Mouse (Mus musculus): ENCODE measurements around the gene Elfn2. TPM values are rescaled to one million over a fixed set of nuclear protein-coding genes. Genes with fewer than 3 reads are reported as not detected.

Elfn2 gene
- total RNA-seq, 1 experiment from 2014 or later: 5.6 TPM

DNA sequence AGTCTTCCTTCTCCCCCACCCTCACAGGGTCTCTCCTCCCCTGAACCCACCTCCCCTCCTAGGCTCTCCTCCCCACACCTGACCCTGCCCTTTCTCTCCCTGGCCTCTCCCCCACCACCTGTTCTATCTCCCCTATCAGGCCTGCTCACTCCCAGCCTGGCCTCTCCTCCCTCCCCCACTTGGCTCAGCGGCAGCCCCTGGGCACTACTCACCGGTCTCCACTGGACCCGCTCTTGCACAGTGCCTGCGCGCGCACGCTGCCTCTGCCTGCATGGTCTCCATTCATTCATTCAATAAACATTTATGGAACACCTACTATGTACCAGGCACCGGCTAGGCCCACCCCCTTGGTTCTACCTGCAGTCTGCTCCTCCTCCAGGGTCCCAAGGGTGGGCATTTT is 37.3 kb downstream of the Elfn2 start:
- DNase-seq: peak; percentile 55

- DNase-seq: no peak
Measured at GRCm38 (mm10) chr15:78680291-78680690, 38.3 kb downstream of the Elfn2 start.

DNA sequence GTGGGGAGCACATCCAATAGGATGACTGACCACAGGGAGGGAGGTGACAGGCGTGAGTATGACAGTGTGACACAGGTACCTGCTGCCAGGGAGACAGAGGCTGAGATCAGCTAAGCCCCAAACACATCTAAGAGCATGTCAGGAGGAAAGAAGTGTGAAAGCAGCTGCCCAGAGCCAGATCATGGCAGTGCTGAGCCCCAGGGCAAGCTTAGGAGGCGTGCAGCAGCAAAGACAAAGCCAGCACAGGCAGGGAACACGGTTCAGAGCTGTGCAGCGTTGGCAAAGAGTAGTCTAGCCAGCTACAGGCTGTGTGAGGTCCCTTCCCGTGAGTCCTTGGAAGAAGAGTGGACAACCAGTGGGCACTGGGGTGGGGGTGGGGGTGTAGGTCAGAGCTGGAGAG is 40.9 kb downstream of the Elfn2 start:
- no peak for DNase-seq

GRCm38 (mm10) chr15:78677015-78677414 is 41.6 kb downstream of the Elfn2 start:
- DNase-seq: peak; percentile 83

DNA sequence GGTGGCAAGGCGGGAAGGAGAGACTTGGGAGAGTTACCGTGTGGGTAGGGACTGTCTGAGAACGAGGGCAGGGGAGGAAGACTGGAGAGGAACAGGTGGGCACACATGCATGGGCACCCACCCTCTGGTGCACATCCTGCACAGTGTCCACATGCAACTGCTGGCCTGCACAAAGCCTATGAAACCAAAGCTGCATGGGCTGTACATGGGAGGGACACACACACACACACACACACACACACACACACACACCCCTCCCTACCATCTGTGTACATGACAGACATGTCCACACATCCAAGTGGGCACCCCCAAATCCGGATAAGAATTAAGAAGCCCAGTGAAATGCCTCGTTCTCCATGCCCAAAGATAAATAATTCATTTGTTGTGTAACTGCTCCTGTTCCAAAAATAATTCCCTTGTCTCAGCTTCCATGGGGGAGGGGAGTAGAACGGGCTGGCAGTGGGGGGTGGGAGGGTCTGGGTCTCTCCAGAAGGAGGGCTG is 43.6 kb downstream of the Elfn2 start:
- DNase-seq: no peak

DNA sequence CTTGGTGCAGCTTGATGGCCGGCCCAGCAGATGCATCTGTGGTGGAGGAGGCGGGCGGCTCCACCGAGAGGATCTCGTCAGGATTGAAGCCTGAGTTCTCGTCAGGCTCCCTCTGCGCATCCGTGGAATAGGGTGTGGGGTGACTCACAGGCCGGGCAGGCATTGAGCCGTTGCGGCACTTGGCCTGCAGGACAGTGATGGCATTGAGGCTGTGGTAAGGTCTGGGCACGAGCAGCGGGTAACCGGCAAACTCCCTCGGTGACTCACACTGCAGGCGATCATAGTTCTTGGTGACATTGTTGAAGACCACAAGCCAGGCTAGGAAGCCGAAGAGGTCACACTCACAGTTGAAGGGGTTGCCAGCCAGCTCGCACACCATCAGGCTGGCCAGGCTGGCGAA is 45.1 kb downstream of the Elfn2 start:
- DNase-seq: peak; percentile 86

- DNase-seq: peak; percentile 84
Measured at GRCm38 (mm10) chr15:78670341-78670740, 48.2 kb downstream of the Elfn2 start.

DNA sequence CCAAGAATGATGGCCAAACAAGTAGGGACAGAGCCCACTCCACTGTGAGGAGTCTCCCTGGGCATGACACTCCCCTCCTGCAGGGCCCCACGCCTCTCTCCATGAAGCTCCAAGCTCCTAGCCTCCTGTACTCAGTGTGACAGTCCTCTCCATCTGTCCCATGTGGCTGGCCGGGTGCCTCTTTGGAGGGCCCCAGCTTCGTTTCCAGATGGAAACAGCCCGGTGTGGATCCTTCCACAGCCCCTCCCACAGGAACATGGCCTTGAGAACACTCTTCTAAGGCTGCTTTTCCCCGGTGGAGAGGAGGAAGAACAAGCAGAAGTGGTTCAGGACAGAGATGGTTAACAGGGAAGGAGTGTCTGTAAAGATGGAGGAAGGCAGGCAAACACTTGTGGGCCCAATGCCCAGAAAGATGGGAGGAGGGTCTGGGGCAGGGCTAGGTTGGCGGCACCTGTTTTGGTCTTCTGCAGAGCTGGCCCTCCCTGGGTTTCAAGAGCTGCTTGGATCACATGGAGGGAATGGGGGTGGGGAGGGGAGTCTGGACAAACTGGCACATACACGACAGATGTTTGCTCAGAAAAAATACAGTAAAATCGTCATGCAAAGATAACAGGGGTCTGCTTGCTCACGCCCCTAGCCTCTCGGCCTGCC is 49.2 kb downstream of the Elfn2 start:
- no peak for DNase-seq

DNA sequence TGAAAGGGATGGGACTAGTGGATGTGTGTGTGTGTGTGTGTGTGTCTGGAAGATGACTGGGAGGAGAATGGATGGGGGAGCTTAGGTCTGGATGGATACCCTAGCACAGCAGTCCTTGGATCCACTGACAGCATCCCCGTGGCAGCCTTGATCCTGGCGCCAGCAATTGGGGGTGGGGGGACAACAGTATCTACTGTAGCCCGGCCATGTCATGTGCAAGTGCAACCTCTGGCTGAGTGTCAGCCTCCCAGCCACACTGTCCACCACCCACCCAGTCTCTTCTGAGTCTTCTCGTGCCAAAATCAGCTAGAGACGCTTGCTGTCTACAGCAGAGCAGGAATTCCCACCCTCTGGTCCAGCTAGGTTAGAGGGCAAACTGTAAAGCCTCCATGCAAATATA is 54.3 kb downstream of the Elfn2 start:
- DNase-seq: no peak

- DNase-seq: no peak
Measured at GRCm38 (mm10) chr15:78651169-78651568, 67.4 kb downstream of the Elfn2 start.

DNA sequence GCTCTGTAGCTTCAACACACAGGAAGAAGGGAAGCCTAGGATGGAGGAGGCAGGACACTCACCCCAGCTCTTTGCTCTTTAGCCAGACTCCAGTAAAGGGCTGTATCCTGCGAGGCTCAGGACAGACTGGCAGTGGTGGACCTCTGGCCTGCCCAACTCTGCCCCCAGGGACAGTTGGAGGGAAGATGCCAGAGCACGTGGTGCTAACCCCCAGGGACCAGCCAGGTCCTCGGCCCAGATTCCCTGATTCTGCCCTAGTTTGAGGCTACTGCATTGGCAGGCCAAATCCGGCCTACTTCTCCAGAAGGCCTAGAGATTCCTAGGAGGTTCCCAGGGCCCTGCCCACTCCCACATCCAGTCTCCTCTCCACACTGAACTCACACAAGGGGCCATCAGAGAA is 70.8 kb downstream of the Elfn2 start:
- peak; percentile 76 for DNase-seq

GRCm38 (mm10) chr15:78644606-78645005 is 74.0 kb downstream of the Elfn2 start:
- DNase-seq: no peak

DNA sequence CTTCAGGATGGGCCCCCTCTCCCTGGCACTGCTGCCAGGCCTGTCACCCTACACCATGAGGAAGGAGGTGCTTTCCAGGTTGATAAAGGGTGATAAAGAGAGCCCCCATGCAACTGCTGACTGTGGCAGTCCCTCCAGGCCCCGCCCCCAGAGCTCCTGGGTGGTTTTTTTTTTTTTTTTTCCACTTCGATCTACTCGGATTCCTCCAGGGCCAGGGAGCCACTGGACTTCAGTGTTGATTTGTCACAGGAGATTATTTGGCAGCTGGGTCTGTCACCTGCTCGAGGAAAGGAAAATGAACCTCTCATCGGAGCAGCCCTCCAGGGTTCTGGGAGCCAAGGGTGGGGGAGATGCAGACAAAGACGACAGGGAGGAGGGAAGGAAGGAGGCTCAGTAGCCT is 74.9 kb downstream of the Elfn2 start:
- DNase-seq: no peak

GRCm38 (mm10) chr15:78635231-78635630 is 83.3 kb downstream of the Elfn2 start:
- DNase-seq: peak; percentile 41

DNA sequence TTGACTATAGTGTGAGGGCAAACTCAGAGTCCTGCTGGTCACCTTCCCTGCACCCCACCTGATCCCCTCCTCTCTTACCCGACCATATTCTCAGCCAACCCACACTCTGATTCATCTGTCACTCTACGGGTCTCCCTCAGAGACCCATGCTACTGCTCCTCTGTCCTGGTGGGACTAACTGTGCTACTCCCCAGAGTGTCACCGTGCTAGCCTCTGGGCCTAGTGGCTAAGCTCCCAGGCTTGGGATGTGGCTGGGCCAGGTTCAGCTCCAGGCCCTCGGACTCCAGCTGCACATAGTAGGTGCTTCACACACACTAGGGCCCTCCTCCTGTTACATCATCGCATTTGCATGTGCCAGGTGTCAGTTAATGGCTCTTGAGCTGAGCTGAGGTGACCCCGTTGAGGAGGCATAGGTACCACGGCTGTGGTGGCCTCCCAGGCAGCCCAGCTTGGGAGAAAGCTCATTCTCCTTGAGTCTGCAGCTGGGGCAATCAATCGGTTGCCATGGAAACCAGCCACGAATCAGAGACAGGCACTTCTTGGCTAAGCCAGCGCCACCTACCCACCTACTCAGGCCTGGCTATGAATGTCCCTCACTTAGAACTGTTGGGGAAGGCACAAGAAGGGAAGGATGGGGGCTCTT is 84.4 kb downstream of the Elfn2 start:
- DNase-seq: peak; percentile 47

DNA sequence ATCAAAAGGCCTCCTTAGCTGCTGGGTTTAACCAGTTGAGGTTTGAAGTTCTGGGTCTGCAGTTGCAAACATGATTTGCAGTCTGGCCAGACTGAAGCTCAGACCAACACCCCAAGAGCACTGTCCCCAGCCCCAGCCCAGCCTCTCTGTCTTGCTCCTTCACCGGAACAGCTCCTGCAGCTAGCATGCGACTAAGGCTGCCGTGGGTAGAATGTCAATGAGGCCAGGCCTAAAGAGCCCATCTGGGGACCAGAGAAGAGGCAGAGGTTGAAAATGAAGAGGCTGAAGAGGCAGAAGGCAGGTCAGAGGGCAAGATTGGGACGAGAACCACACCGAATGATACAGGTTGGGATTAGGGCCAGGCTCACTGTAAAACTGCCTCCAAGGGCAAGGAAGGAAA is 85.2 kb downstream of the Elfn2 start:
- no peak for DNase-seq

- DNase-seq: no peak
Measured at GRCm38 (mm10) chr15:78632387-78632786, 86.2 kb downstream of the Elfn2 start.

- DNase-seq: no peak
Measured at GRCm38 (mm10) chr15:78626285-78626684, 92.3 kb downstream of the Elfn2 start.

DNA sequence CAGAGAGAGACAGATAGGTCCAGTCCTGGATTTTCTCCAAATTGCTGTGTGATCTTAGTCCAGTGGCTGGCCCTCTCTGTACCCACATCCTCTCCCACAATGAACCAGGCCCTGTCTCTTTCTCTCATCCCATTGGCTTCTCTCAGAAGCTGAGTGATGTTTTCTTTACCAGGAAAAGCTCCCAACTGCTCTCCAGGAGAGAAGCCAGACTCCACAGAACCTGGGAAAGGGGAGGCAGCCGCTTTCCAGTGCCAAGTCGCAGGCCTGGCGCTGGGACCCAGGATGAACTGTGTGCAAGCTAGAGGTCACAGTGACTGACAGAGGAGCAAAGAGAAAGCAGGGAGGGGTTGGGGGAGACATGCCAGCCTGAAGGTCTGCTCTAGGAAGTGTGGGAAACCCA is 93.6 kb downstream of the Elfn2 start:
- DNase-seq: no peak

DNA sequence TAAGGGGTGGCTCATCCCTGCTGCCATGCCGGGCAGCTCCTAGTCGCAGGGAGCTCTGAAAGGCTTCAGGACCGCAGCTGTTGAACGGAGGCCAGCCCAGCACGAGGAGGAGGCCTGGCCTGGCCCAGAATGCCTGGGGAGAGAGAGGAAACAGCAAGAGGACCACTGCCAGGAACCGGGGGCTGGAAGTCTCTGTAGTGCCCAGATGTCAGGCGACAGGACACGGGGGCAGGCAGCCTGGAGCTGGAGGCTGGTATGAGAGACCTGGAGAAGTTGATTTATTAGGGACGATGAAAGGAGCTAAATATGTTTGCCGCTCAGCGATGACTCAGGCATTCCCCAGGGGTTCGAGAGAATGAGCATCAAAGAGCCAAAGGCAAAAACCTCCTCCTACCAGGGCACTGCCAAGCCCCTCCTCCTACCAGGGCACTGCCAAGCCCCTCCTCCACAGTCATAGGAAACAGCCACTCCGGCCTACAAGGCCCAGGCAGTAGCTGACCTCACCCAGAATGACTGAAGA is 94.1 kb downstream of the Elfn2 start:
- peak; percentile 94 for DNase-seq

DNA sequence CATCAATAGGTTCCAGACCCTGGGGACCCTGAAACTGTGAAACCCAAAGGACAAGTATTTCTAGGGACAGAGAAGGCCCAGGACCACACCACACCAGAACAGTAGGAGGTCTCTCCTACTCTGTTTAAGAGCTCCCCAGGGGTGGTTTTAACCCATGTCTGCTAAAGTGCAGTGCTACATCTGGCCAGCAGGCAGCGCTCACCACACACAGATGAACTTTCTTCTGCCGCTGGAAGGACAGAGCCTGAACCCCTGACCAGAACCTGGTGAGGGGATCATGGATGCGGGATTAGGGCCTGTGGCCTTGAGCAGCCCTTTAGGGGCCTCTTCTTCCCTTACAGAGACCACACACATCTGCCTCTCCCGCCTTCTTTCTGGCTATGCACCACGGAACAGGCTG is 95.1 kb downstream of the Elfn2 start:
- peak; percentile 84 for DNase-seq

Data from adrenal gland, postnatal 14 days (tissue).